Mouse (Mus musculus): ENCODE data around the gene Lrp4. TPM values are rescaled to one million over a fixed set of nuclear protein-coding genes. Genes with fewer than 3 reads are reported as not detected.
"Not testable (repeated sequence)": the region's sequence is repeated elsewhere in the genome, so short reads cannot be mapped to it uniquely, and the experiment has no call there.

Lrp4 gene
- polyA plus RNA-seq, 1 experiment, result 12.0 TPM

DNA sequence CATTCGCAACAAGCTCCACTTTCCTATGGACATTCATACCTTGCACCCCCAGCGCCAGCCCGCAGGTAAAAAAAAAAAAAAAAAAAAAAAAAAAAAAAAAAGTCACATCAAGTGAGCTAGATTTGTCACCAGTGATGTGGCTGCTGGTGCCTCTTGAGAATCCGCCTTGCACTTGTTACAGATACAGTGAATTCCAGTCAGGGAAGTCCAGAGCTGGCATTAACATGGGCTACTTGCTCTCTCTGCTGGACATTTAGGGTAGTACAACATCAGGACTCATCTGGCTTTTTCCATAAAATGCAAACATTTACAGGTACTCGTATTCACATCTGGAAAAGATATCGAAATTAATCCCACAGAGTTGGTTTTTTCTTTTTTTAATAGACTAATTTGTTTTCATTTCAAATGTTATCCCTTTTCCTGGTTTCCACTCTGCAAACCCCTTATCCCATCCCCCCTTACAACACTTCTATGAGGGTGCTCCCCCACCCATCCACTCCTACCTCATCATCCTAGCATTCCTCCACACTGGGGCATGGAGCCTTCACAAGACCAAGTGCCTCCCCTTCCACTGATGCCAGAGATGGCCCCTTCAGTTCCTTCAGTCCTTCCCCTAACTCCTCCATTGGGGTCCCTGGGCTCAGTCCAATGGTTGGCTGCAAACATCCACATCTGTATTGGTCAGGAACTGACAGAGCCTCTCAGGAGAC is 23.6 kb downstream of the Lrp4 start:
- 48% methylated on average over 6 of the region's 6 CpGs for WGBS
- Histone ChIP-seq H3K4me1 (ENCODE audit: control insufficient read depth, insufficient read depth, insufficient read length, low read length) (peaks cover 8% of the 10 kb centered on the region), H3K27ac (ENCODE audit: insufficient read depth, low read depth, low read length) (no peak overlapping the region), H3K36me3 (ENCODE audit: control insufficient read depth, insufficient read depth, low read length) (peaks cover 39% of the 10 kb centered on the region), H3K4me3 (ENCODE audit: low read depth, low read length) (no peak overlapping the region), H3K27me3 (ENCODE audit: control insufficient read depth, insufficient read depth, low read length) (no peaks in the 10 kb centered on the region)
- TF ChIP-seq POLR2A (IDR thresholded peaks at IDR 0.05; ENCODE audit: low read depth, low read length), result no peak
- peak; percentile 32; the same call in 1 of the 2 replicates for TF ChIP-seq CTCF (IDR thresholded peaks at IDR 0.05; ENCODE audit: extremely low read depth, insufficient read length, insufficient replicate concordance, low read depth, low read length)

DNA sequence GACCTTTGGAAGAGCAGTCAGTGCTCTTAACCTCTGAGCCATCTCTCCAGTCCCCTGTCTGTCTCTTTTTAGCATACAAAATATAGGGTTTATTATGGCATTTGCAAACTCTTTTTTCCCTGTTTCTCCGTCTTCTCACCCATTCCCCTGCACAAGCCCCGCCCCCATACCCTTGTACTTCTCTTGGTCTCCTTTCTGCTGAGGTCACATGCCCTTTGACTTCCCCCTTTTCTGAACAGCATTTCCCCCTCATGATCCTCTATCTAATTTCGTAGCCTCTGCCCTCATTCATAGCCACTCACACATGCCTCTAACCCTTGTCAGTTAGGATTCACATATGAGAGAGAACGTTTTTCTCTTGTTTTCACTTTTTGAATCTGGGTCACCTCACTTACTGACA is 27.4 kb downstream of the Lrp4 start:
- H3K27me3 ChIP-seq (ENCODE audit: control insufficient read depth, insufficient read depth, low read length), result no peaks in the 10 kb centered on the region
- no peak overlapping the region for H3K27ac ChIP-seq (ENCODE audit: insufficient read depth, low read depth, low read length)
- peaks cover 36% of the 10 kb centered on the region for H3K36me3 ChIP-seq (ENCODE audit: control insufficient read depth, insufficient read depth, low read length)
- TF ChIP-seq CTCF (IDR thresholded peaks at IDR 0.05; ENCODE audit: extremely low read depth, insufficient read length, insufficient replicate concordance, low read depth, low read length), result no peak
- no peak for TF ChIP-seq POLR2A (IDR thresholded peaks at IDR 0.05; ENCODE audit: low read depth, low read length)
- H3K4me1 ChIP-seq (ENCODE audit: control insufficient read depth, insufficient read depth, insufficient read length, low read length), result peaks cover 3% of the 10 kb centered on the region; the same call in 1 of the 2 replicates
- WGBS, result 62% methylated on average over 4 of the region's 4 CpGs
- no peak overlapping the region for H3K4me3 ChIP-seq (ENCODE audit: low read depth, low read length)

DNA sequence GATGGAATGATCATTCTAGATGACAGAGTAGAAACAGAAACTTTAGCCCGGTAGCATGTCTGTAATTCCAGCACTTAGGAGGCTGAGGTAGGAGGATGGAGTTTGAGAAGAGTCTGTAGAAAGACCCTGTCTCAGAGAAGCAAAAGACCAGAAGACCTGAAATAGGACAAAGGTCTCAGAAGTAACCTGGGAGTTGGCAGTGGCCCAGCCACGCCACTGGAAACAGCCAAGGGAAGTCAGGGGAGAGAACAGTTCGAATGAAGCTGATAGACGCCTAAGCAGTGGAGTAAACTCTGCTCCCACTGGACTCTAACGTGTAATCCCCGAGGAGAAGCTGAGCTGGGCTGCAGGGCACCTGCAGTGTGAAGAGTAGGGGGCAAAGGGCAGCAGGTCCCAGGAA is 27.9 kb downstream of the Lrp4 start:
- Histone ChIP-seq H3K27me3 (ENCODE audit: control insufficient read depth, insufficient read depth, low read length) (no peaks in the 10 kb centered on the region), H3K4me3 (ENCODE audit: low read depth, low read length) (no peak overlapping the region), H3K4me1 (ENCODE audit: control insufficient read depth, insufficient read depth, insufficient read length, low read length) (peaks cover 3% of the 10 kb centered on the region; the same call in 1 of the 2 replicates), H3K36me3 (ENCODE audit: control insufficient read depth, insufficient read depth, low read length) (peaks cover 40% of the 10 kb centered on the region), H3K27ac (ENCODE audit: insufficient read depth, low read depth, low read length) (no peak overlapping the region)
- TF ChIP-seq POLR2A (IDR thresholded peaks at IDR 0.05; ENCODE audit: low read depth, low read length), result no peak
- no peak for TF ChIP-seq CTCF (IDR thresholded peaks at IDR 0.05; ENCODE audit: extremely low read depth, insufficient read length, insufficient replicate concordance, low read depth, low read length)
- WGBS, result 29% methylated on average over 6 of the region's 6 CpGs

DNA sequence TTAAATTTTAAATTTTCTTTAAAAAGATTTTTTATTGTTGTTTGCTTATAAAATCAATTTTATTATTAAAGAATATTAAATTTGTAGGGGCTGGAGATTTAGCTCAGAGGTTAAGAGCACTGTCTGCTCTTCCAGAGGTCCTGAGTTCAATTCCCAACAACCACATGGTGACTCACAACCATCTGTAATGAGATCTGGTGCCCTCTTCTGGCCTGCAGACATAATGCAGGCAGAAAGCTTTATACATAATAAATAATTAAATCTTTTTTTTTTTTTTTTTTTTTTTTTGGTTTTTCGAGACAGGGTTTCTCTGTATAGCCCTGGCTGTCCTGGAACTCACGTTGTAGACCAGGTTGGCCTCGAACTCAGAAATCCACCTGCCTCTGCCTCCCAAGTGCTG is 30.0 kb downstream of the Lrp4 start:
- H3K27ac ChIP-seq (ENCODE audit: insufficient read depth, low read depth, low read length); H3K4me3 ChIP-seq (ENCODE audit: low read depth, low read length); H3K27me3 ChIP-seq (ENCODE audit: control insufficient read depth, insufficient read depth, low read length); H3K4me1 ChIP-seq (ENCODE audit: control insufficient read depth, insufficient read depth, insufficient read length, low read length): not testable (repeated sequence)
- peaks cover 47% of the 10 kb centered on the region for H3K36me3 ChIP-seq (ENCODE audit: control insufficient read depth, insufficient read depth, low read length)
- WGBS, result 39% methylated on average over 3 of the region's 3 CpGs

DNA sequence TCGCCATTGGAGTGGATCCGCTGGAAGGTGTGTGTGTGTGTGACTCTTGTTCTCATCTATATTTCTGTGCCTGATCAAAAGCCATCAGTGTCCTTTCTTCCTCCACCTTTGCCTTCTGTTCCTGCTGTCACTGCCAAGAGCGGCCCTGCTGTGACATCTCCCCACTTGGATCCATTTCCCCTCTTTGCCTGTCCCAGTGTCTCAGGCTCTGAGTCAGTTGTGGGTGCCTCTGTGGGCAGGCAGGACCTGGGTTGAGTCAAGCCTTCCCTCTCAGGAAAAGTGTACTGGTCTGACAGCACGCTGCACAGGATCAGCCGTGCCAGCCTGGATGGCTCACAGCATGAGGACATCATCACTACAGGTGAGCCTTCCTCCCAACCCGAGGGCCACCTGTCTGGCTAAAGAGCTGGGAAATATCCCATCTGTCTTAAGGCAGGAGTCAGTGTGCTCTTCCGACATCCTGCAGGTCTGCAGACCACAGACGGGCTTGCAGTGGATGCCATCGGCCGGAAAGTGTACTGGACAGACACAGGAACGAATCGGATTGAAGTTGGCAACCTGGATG is 34.8 kb downstream of the Lrp4 start:
- H3K4me3 ChIP-seq (ENCODE audit: low read depth, low read length), result no peak overlapping the region
- no peak overlapping the region for H3K27ac ChIP-seq (ENCODE audit: insufficient read depth, low read depth, low read length)
- WGBS, result 95% methylated on average over 12 of the region's 12 CpGs
- no peaks in the 10 kb centered on the region for H3K27me3 ChIP-seq (ENCODE audit: control insufficient read depth, insufficient read depth, low read length)
- H3K4me1 ChIP-seq (ENCODE audit: control insufficient read depth, insufficient read depth, insufficient read length, low read length), result no peaks in the 10 kb centered on the region
- peaks cover 71% of the 10 kb centered on the region for H3K36me3 ChIP-seq (ENCODE audit: control insufficient read depth, insufficient read depth, low read length)
- TF ChIP-seq POLR2A (IDR thresholded peaks at IDR 0.05; ENCODE audit: low read depth, low read length), result no peak
- no peak for TF ChIP-seq CTCF (IDR thresholded peaks at IDR 0.05; ENCODE audit: extremely low read depth, insufficient read length, insufficient replicate concordance, low read depth, low read length)

DNA sequence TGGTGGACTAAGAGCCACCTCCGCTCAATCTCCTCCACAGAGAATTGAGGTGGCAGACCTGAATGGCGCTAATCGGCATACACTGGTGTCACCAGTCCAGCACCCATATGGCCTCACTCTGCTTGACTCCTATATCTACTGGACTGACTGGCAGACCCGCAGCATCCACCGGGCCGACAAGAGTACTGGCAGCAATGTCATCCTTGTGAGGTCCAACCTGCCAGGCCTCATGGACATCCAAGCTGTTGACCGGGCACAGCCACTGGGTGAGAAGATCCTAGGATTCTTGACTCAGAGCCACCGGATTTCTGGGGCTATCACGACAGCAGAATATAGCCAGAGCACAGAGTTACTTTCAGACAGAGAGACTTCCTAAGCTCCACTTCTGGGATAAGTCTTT is 36.7 kb downstream of the Lrp4 start:
- 95% methylated on average over 9 of the region's 9 CpGs for WGBS
- no peak overlapping the region for H3K27ac ChIP-seq (ENCODE audit: insufficient read depth, low read depth, low read length)
- H3K4me3 ChIP-seq (ENCODE audit: low read depth, low read length), result no peak overlapping the region
- no peak for TF ChIP-seq POLR2A (IDR thresholded peaks at IDR 0.05; ENCODE audit: low read depth, low read length)
- no peak for TF ChIP-seq CTCF (IDR thresholded peaks at IDR 0.05; ENCODE audit: extremely low read depth, insufficient read length, insufficient replicate concordance, low read depth, low read length)
- peaks cover 75% of the 10 kb centered on the region for H3K36me3 ChIP-seq (ENCODE audit: control insufficient read depth, insufficient read depth, low read length)
- no peaks in the 10 kb centered on the region for H3K4me1 ChIP-seq (ENCODE audit: control insufficient read depth, insufficient read depth, insufficient read length, low read length)
- no peaks in the 10 kb centered on the region for H3K27me3 ChIP-seq (ENCODE audit: control insufficient read depth, insufficient read depth, low read length)

DNA sequence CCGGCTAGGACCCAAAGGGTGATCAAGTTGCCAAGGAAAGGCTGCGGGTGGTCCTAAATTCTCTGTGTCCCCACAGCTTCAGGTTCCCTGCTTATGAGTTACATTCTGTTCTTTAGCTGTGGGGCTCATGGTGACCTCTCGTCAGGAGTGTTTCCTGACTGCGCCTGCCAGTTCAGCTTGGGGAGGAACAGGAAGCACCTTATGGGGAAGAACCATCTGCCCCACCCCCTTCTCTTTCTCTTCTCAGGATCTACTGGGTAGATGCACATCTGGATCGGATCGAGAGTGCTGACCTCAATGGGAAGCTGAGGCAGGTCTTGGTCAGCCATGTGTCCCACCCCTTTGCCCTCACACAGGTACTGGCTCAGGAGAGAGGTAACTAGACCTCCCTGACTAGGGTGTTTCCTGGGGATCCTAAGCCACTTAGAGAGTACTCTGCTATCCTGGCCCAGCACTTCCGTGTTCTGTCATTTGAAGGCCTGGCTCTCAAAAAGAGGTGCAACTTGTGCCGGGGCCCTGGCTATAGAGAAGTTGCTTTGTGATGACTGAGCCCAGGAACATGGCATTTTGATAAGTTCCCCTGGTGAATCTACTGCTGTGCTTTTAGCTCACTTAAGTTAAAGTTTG is 40.9 kb downstream of the Lrp4 start:
- WGBS, result 85% methylated on average over 8 of the region's 8 CpGs
- Histone ChIP-seq H3K27me3 (ENCODE audit: control insufficient read depth, insufficient read depth, low read length) (no peaks in the 10 kb centered on the region), H3K27ac (ENCODE audit: insufficient read depth, low read depth, low read length) (no peak overlapping the region), H3K36me3 (ENCODE audit: control insufficient read depth, insufficient read depth, low read length) (peaks cover 65% of the 10 kb centered on the region), H3K4me1 (ENCODE audit: control insufficient read depth, insufficient read depth, insufficient read length, low read length) (no peaks in the 10 kb centered on the region), H3K4me3 (ENCODE audit: low read depth, low read length) (peak overlapping the region; percentile 10; the same call in 1 of the 2 replicates)
- TF ChIP-seq CTCF (IDR thresholded peaks at IDR 0.05; ENCODE audit: extremely low read depth, insufficient read length, insufficient replicate concordance, low read depth, low read length) (no peak), POLR2A (IDR thresholded peaks at IDR 0.05; ENCODE audit: low read depth, low read length) (no peak)
